ENCODE assay signal across 8 mouse cellular contexts in genomic region chr3:103734696-103735519, GRCm38 (mm10). TPM values are rescaled to one million over a fixed set of nuclear protein-coding genes. Genes with fewer than 3 reads are reported as not detected.
DNase-seq lines count a peak whose midpoint lies in the region; ATAC-seq lines count a peak whose summit lies in the region.

No protein-coding gene starts in this region.

- H3K27ac ChIP-seq in hindbrain, embryonic 12.5 days = peak overlapping the region; percentile 91
- H3K27ac ChIP-seq in neural tube, embryonic 15.5 days (replicated peaks) = peak overlapping the region; percentile 56

- ATAC-seq in hindbrain, embryonic 12.5 days (ENCODE audit: low FRiP score) = 0 out of 2 replicates have a peak, but pooled peaks have one; percentile 3
- ATAC-seq in neural tube, embryonic 15.5 days (ENCODE audit: low FRiP score) = no peak

- H3K27me3 ChIP-seq in hindbrain, embryonic 12.5 days = no peaks in the 10 kb centered on the region
- no peaks in the 10 kb centered on the region for H3K27me3 ChIP-seq in neural tube, embryonic 15.5 days (replicated peaks)

- peak overlapping the region; percentile 47 for H3K4me2 ChIP-seq in hindbrain, embryonic 12.5 days (replicated peaks)
- H3K4me2 ChIP-seq in neural tube, embryonic 15.5 days = peak overlapping the region; percentile 49

- 0 out of 2 replicates have a peak overlapping the region, but pooled peaks have one; percentile 23 for H3K9ac ChIP-seq in hindbrain, embryonic 12.5 days
- H3K9ac ChIP-seq in neural tube, embryonic 15.5 days (replicated peaks) = 0 out of 2 replicates have a peak overlapping the region, but pooled peaks have one; percentile 30

- H3K4me1 ChIP-seq in hindbrain, embryonic 12.5 days = peaks cover 56% of the 10 kb centered on the region
- peaks cover 60% of the 10 kb centered on the region for H3K4me1 ChIP-seq in neural tube, embryonic 15.5 days

- no peaks in the 10 kb centered on the region for H3K9me3 ChIP-seq in hindbrain, embryonic 12.5 days (replicated peaks)
- H3K9me3 ChIP-seq in neural tube, embryonic 15.5 days (replicated peaks) = no peaks in the 10 kb centered on the region

- 5% methylated on average over 11 of the region's 11 CpGs for WGBS in hindbrain, embryonic 12.5 days
- 19% methylated on average over 11 of the region's 11 CpGs for WGBS in neural tube, embryonic 15.5 days

- H3K4me3 ChIP-seq in hindbrain, embryonic 12.5 days = no peak overlapping the region
- H3K4me3 ChIP-seq in neural tube, embryonic 15.5 days (replicated peaks) = no peak overlapping the region

- no peaks in the 10 kb centered on the region for H3K36me3 ChIP-seq in hindbrain, embryonic 12.5 days
- H3K36me3 ChIP-seq in neural tube, embryonic 15.5 days = no peaks in the 10 kb centered on the region

- DNase-seq in ovary, adult 18-20 months (ENCODE audit: low spot score) = peak; percentile 29
- no peak for DNase-seq in ovary, postnatal 10 days (ENCODE audit: low spot score)
- peak; percentile 73 for DNase-seq in forelimb bud, embryonic 11.5 days (ENCODE audit: low read depth, low spot score)
- peak; percentile 47 to 66 for DNase-seq in lung, adult 18-20 months
- DNase-seq in spleen, adult 18-20 months = no peak
- DNase-seq in spleen, postnatal 14 days (ENCODE audit: low spot score in 2 of 2) = no peak

RNA-seq across cellular contexts. Expression of gene Olfml3, which starts 2.9 kb away (rescaled TPM):
- 16.9 and 18.3 TPM in 2 replicates for polyA plus RNA-seq in hindbrain, embryonic 12.5 days (2016; fragmentation: Nextera tagmentation; extraction: Ambion mirVana)
- 15.5 and 20.9 TPM in 2 replicates for polyA plus RNA-seq in neural tube, embryonic 15.5 days (2015; fragmentation: Nextera tagmentation; extraction: Ambion mirVana)

RNA-seq across cellular contexts. Expression of gene Gm10964, which starts 4.3 kb away (rescaled TPM):
- not detected in 2 replicates for polyA plus RNA-seq in hindbrain, embryonic 12.5 days (2016; fragmentation: Nextera tagmentation; extraction: Ambion mirVana)
- polyA plus RNA-seq in neural tube, embryonic 15.5 days (2015; fragmentation: Nextera tagmentation; extraction: Ambion mirVana) = not detected in 2 replicates

RNA-seq across cellular contexts. Expression of gene Hipk1, which starts 56.5 kb away (rescaled TPM):
- polyA plus RNA-seq in hindbrain, embryonic 12.5 days (2016; fragmentation: Nextera tagmentation; extraction: Ambion mirVana) = 16.5 and 17.1 TPM in 2 replicates
- 8.6 and 10.2 TPM in 2 replicates for polyA plus RNA-seq in neural tube, embryonic 15.5 days (2015; fragmentation: Nextera tagmentation; extraction: Ambion mirVana)

Comparison
In these comparisons a context has a peak if more than half of its experiments do, and no peak if none do; other contexts are left out.
1. DNase-seq: peak in ovary, adult 18-20 months (single experiment), forelimb bud, embryonic 11.5 days (single experiment) and lung, adult 18-20 months (2 of 2); none in ovary, postnatal 10 days (single experiment), spleen, adult 18-20 months (0 of 2) and spleen, postnatal 14 days (0 of 2).